Mouse (Mus musculus): ENCODE results near the gene Gm10382. TPM values are rescaled to one million over a fixed set of nuclear protein-coding genes. Genes with fewer than 3 reads are reported as not detected.
"Not testable (repeated sequence)": the region's sequence is repeated elsewhere in the genome, so short reads cannot be mapped to it uniquely, and the experiment has no call there.

Gm10382 gene
- polyA plus RNA-seq, 1 experiment from 2014 or later, result 1.1 TPM

GRCm38 (mm10) chr5:125390906-125391477 is 1.9 kb downstream of the Gm10382 start:
- Histone ChIP-seq H3K4me3 (no peak overlapping the region), H3K9ac (no peak overlapping the region), H3K36me3 (peaks cover under 1% of the 10 kb centered on the region; the same call in 1 of the 2 replicates), H3K27ac (no peak overlapping the region), H3K4me1 (peaks cover 34% of the 10 kb centered on the region), H3K27me3 (replicated peaks) (no peaks in the 10 kb centered on the region), H3K9me3 (no peaks in the 10 kb centered on the region), H3K4me2 (replicated peaks) (no peak overlapping the region)
- ATAC-seq (ENCODE audit: low FRiP score, low read depth), result no peak
- WGBS, result 93% methylated on average over 3 of the region's 3 CpGs

GRCm38 (mm10) chr5:125391609-125392008 is 2.5 kb downstream of the Gm10382 start:
- no peaks in the 10 kb centered on the region for H3K9me3 ChIP-seq
- no peak overlapping the region for H3K27ac ChIP-seq
- H3K36me3 ChIP-seq, result no peaks in the 10 kb centered on the region
- H3K27me3 ChIP-seq (replicated peaks), result no peaks in the 10 kb centered on the region
- no peak overlapping the region for H3K4me2 ChIP-seq (replicated peaks)
- no peak overlapping the region for H3K9ac ChIP-seq
- no peak overlapping the region for H3K4me3 ChIP-seq
- 84% methylated on average over 5 of the region's 5 CpGs for WGBS
- no peak for ATAC-seq (ENCODE audit: low FRiP score, low read depth)
- H3K4me1 ChIP-seq, result peaks cover 34% of the 10 kb centered on the region

GRCm38 (mm10) chr5:125392176-125392575 is 3.1 kb downstream of the Gm10382 start:
- H3K4me2 ChIP-seq (replicated peaks); ATAC-seq (ENCODE audit: low FRiP score, low read depth); H3K9ac ChIP-seq; H3K4me3 ChIP-seq; H3K27me3 ChIP-seq (replicated peaks); H3K9me3 ChIP-seq; H3K36me3 ChIP-seq: not testable (repeated sequence)
- H3K27ac ChIP-seq, result 0 out of 2 replicates have a peak overlapping the region, but pooled peaks have one; percentile 91
- H3K4me1 ChIP-seq, result peaks cover 34% of the 10 kb centered on the region
- 97% methylated on average over 4 of the region's 4 CpGs for WGBS

- Histone ChIP-seq H3K27ac (peak overlapping the region; percentile 91), H3K4me2 (replicated peaks) (peak overlapping the region; percentile 58), H3K9me3 (no peaks in the 10 kb centered on the region), H3K4me3 (no peak overlapping the region; the same call in 1 of the 2 replicates), H3K36me3 (no peaks in the 10 kb centered on the region), H3K9ac (no peak overlapping the region), H3K4me1 (peaks cover 34% of the 10 kb centered on the region), H3K27me3 (replicated peaks) (no peaks in the 10 kb centered on the region)
- ATAC-seq (ENCODE audit: low FRiP score, low read depth), result 0 out of 2 replicates have a peak, but pooled peaks have one; percentile 5
- 31% methylated on average over 1 of the region's 1 CpGs for WGBS
Observed at GRCm38 (mm10) chr5:125392618-125392976, 3.5 kb downstream of the Gm10382 start.

- H3K27ac ChIP-seq, result peak overlapping the region; percentile 91
- H3K4me1 ChIP-seq, result peaks cover 33% of the 10 kb centered on the region
- peak overlapping the region; percentile 58 for H3K4me2 ChIP-seq (replicated peaks)
- H3K27me3 ChIP-seq (replicated peaks), result no peaks in the 10 kb centered on the region
- ATAC-seq (ENCODE audit: low FRiP score, low read depth), result peak; percentile 86
- H3K36me3 ChIP-seq, result no peaks in the 10 kb centered on the region
- no peaks in the 10 kb centered on the region for H3K9me3 ChIP-seq
- peak overlapping the region; percentile 23 for H3K4me3 ChIP-seq
- H3K9ac ChIP-seq, result peak overlapping the region; percentile 53
- under 1% methylated on average over 20 of the region's 20 CpGs for WGBS
Observed at GRCm38 (mm10) chr5:125392977-125393621, 4.0 kb downstream of the Gm10382 start.

- peak; percentile 65 for ATAC-seq (ENCODE audit: low FRiP score, low read depth)
- peak overlapping the region; percentile 91 for H3K27ac ChIP-seq
- WGBS, result 16% methylated on average over 23 of the region's 25 CpGs
Observed at GRCm38 (mm10) chr5:125393622-125394603, 4.8 kb downstream of the Gm10382 start.

GRCm38 (mm10) chr5:125395008-125395407 is 5.9 kb downstream of the Gm10382 start:
- ATAC-seq (ENCODE audit: low FRiP score, low read depth), result no peak
- Histone ChIP-seq H3K36me3 (no peaks in the 10 kb centered on the region), H3K4me2 (replicated peaks) (peak overlapping the region; percentile 58), H3K9me3 (no peaks in the 10 kb centered on the region), H3K9ac (no peak overlapping the region), H3K4me3 (no peak overlapping the region), H3K27ac (peak overlapping the region; percentile 91), H3K27me3 (replicated peaks) (no peaks in the 10 kb centered on the region), H3K4me1 (peaks cover 28% of the 10 kb centered on the region)
- 58% methylated on average over 3 of the region's 3 CpGs for WGBS

More at GRCm38 (mm10) chr5:125393622-125394603, 4.8 kb downstream of the Gm10382 start:
- peaks cover 28% of the 10 kb centered on the region for H3K4me1 ChIP-seq
- H3K9ac ChIP-seq, result peak overlapping the region; percentile 53
- H3K4me3 ChIP-seq, result peak overlapping the region; percentile 23; the same call in 1 of the 2 replicates
- H3K4me2 ChIP-seq (replicated peaks), result peak overlapping the region; percentile 58
- no peaks in the 10 kb centered on the region for H3K27me3 ChIP-seq (replicated peaks)
- no peaks in the 10 kb centered on the region for H3K9me3 ChIP-seq
- no peaks in the 10 kb centered on the region for H3K36me3 ChIP-seq

- no peaks in the 10 kb centered on the region for H3K36me3 ChIP-seq
- no peaks in the 10 kb centered on the region for H3K9me3 ChIP-seq
- no peaks in the 10 kb centered on the region for H3K27me3 ChIP-seq (replicated peaks)
- 72% methylated on average over 7 of the region's 7 CpGs for WGBS
- H3K4me3 ChIP-seq, result no peak overlapping the region
- H3K4me1 ChIP-seq, result peaks cover 3% of the 10 kb centered on the region; the same call in 1 of the 2 replicates
- no peak overlapping the region for H3K4me2 ChIP-seq (replicated peaks)
- no peak overlapping the region for H3K9ac ChIP-seq
- ATAC-seq (ENCODE audit: low FRiP score, low read depth), result no peak
- H3K27ac ChIP-seq, result no peak overlapping the region
Observed at GRCm38 (mm10) chr5:125400903-125401302, 11.8 kb downstream of the Gm10382 start.

- Histone ChIP-seq H3K9ac (no peak overlapping the region), H3K4me3 (no peak overlapping the region), H3K9me3 (no peaks in the 10 kb centered on the region), H3K36me3 (no peaks in the 10 kb centered on the region), H3K27ac (no peak overlapping the region), H3K27me3 (replicated peaks) (no peaks in the 10 kb centered on the region), H3K4me2 (replicated peaks) (no peak overlapping the region), H3K4me1 (peaks cover 14% of the 10 kb centered on the region)
- no peak for ATAC-seq (ENCODE audit: low FRiP score, low read depth)
- WGBS, result 57% methylated on average over 10 of the region's 10 CpGs
Observed at GRCm38 (mm10) chr5:125402476-125402875, 13.4 kb downstream of the Gm10382 start.

GRCm38 (mm10) chr5:125402991-125403390 is 13.9 kb downstream of the Gm10382 start:
- H3K36me3 ChIP-seq, result no peaks in the 10 kb centered on the region
- ATAC-seq (ENCODE audit: low FRiP score, low read depth), result no peak
- no peak overlapping the region for H3K9ac ChIP-seq
- H3K4me3 ChIP-seq, result no peak overlapping the region
- 56% methylated on average over 6 of the region's 6 CpGs for WGBS
- H3K4me1 ChIP-seq, result peaks cover 14% of the 10 kb centered on the region
- no peaks in the 10 kb centered on the region for H3K27me3 ChIP-seq (replicated peaks)
- no peaks in the 10 kb centered on the region for H3K9me3 ChIP-seq
- no peak overlapping the region for H3K4me2 ChIP-seq (replicated peaks)
- no peak overlapping the region for H3K27ac ChIP-seq

GRCm38 (mm10) chr5:125403481-125404465 is 14.7 kb downstream of the Gm10382 start:
- ATAC-seq (ENCODE audit: low FRiP score, low read depth), result no peak
- no peaks in the 10 kb centered on the region for H3K27me3 ChIP-seq (replicated peaks)
- peak overlapping the region; percentile 60 for H3K4me2 ChIP-seq (replicated peaks)
- 0 out of 2 replicates have a peak overlapping the region, but pooled peaks have one; percentile 33 for H3K9ac ChIP-seq
- H3K4me1 ChIP-seq, result peaks cover 14% of the 10 kb centered on the region
- WGBS, result 11% methylated on average over 31 of the region's 31 CpGs
- H3K9me3 ChIP-seq, result no peaks in the 10 kb centered on the region
- no peak overlapping the region for H3K27ac ChIP-seq
- peak overlapping the region; percentile 28 for H3K4me3 ChIP-seq
- no peaks in the 10 kb centered on the region for H3K36me3 ChIP-seq

Data from neural tube, embryonic 12.5 days (tissue).